Mouse (Mus musculus): ENCODE results near the gene Arhgap17. TPM values are rescaled to one million over a fixed set of nuclear protein-coding genes. Genes with fewer than 3 reads are reported as not detected.

The Arhgap17 gene
- total RNA-seq, 2 experiments from 2014 or later, result 14.9 to 17.4 TPM

DNA sequence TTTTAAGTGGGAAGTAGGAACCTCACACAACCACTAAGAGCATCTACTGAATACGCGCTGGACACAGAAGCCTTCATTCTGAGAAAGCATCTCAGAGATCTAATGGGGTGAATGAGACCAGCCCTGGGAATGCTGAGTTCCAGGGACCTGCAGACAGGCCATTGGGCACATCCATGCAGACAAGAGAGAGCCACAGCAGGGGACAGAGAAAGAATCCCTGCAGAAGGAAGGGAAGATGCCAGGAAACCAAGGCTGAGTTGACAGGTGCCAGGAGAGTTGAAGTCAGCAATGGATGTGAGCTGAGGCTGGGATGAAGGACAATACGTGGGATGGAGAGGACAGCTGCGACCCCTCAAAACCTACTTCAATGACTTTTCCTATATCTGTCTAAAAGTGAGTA lies 16.6 kb downstream of the Arhgap17 start:
- no peak for DNase-seq (ENCODE audit: extremely low spot score in 1 of 2, low spot score in 2 of 2)
- intact Hi-C loops (cut with DNase I), result no loop called here

DNA sequence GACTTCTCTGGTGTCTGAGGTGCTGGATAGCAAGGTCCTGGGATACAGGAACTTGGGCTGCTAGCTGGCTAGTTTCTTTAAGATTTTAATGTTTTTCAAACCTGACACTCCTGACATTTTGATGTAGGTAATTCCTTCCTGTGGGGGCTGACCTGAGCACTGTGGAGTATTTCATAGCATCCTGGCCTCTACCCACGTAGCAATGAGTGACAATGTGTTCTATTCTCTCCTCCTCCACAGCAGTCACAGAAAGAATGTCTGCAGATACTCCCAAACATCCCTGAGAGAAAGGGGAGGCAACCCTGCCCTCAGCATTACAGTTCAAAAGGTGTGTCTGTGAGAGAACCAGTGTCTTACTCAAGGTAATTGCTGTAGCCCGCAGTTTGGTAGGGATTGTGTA lies 19.5 kb downstream of the Arhgap17 start:
- no peak for DNase-seq (ENCODE audit: extremely low spot score in 1 of 2, low spot score in 2 of 2)
- intact Hi-C loops (cut with DNase I), result no loop called here

DNA sequence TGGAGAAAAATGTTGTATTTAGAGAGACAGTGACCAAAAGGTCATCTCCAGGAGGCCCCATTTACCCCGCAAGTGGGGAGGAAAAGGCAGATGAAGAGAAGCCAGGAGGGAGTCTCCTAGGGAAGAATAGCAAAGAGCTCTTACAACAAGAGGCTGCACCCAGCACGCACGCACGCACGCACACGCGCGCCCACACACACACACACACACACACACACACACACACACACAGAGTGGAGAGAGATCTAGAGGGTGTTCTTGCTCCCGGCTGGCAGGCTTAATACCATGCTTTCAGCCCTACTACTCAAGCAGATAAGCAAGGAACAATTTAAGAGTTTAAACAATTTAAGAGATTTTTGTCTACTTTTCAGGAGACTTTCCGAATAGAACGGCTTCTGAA lies 19.9 kb downstream of the Arhgap17 start:
- intact Hi-C loops (cut with DNase I), result no loop called here
- DNase-seq (ENCODE audit: extremely low spot score in 1 of 2, low spot score in 2 of 2), result no peak

DNA sequence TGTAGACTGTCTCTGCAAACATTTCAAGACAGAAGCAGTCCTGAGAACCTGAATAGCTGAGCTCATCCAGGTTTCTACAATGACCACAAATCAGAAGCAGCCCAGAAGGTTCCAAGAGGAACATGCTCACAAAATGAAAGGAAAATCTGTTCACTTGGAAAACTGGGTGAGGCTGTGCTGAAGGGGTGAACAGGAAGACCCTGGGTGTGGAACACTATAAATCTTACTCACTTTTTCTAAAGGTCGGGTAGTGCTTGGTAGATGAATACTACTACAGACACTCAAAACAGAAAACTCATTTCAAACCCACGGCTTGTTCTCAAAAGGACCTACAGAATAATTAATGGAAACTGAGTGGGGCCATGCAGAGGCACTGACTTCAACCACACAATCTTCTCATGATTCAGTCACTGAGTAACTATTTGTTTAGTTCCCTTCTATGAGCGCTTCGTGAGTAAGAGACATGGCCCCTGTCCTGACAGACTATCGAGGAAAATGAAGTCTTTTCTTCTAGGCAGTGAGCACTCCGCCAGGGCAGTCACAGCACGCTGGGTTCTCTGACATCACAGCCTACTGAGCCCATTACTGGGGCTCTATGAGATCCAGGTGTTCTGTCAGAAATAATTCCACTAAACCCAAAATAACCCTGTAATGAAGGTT lies 23.0 kb downstream of the Arhgap17 start:
- intact Hi-C loops (cut with DNase I), result no loop called here
- DNase-seq (ENCODE audit: extremely low spot score in 1 of 2, low spot score in 2 of 2), result no peak

DNA sequence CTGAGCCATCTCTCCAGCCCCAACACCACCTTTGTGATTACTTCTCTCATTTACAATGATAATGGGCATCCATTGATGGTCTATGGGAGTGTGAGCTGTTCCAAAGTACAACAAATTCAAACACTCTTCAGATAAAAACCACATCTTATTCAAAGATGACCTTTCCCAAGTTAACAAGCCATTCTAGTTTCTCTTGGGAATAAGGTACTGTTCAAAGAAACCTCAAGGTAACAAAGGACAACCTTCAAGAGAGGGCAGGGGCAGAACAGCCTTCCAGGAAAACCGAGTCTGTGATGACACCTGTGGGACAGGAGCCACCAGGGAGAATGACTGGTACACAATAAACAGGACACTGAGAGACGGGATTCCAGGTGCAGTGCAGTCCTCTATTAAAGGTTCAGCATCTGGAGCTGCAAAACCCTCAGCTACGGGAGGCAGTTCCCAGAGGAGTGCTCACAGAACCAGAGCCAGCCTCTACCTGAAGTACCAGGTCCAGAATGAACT lies 24.6 kb downstream of the Arhgap17 start:
- DNase-seq (ENCODE audit: extremely low spot score in 1 of 2, low spot score in 2 of 2), result no peak
- intact Hi-C loops (cut with DNase I), result no loop called here

DNA sequence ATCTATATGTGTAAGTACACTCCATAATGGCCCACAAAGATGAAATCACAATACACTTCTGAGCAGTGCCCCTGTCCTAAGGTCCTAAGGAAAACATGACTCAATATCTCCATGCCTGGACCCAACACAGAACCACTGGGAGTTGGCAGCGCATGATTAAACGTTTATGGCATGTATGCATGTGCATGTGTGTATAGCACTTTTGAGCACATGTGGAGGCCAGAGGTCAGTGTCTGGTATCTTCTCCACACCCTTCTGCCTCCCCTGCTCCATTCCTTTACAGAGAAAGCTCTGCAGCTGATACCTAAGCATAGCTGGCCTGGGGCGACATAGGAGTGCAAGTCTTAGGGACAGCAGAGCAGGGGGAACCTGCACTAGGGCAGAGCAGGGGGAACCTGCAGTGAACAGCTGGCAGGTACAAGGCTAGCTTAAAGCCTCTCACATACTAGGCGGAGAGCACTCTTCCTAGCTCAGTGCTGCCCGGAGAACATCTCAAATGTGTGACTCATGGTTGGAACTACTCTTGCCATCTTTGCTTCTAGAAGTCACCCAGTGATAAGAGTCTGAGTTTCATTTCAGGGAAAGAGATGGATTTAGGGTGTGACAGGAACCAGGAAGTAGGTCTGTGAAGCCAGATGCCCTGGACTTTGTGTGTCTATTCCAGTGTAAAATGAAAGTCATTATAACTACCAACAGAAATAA lies 25.5 kb downstream of the Arhgap17 start:
- intact Hi-C loops (cut with DNase I), result no loop called here
- DNase-seq (ENCODE audit: extremely low spot score in 1 of 2, low spot score in 2 of 2), result no peak

DNA sequence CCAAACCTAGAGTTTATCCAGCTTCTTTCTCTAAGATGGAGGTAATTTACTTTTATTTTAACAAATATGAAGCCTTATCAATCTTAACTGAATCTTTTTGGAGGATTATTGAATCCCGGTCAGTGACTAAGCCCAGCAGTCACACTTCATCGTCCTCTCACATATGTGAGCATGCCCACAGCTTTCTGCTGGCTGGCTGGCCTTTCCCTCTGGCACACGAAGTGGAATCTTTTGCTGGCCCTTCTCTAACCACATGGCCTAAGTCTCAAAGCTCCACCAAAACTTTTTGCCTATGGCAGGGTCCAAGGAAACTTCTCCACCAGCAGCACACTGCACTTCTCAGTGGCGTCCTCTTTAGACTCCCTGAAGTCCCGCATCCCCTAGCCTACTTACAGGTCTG lies 27.8 kb downstream of the Arhgap17 start:
- intact Hi-C loops (cut with DNase I), result no loop called here
- no peak for DNase-seq (ENCODE audit: extremely low spot score in 1 of 2, low spot score in 2 of 2)

DNA sequence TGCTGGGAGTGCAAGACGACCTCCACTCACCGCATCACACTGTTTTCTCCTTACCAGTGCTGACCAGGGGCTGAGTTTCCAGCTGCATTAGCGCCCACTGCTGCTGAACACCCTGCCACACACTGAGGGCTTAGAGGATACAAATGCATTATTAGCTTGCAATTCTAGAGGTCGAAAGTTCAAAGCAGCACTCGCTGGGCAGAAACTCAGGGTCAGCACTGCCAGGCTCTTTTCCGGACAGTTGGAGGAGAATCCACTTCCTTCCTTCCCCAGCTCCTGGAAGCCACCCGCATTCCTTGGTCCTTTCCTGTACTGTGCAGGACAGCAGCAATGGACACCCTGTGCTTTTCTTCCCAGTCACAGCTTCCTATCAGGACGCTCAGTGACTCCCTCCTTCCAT lies 31.4 kb downstream of the Arhgap17 start:
- intact Hi-C loops (cut with DNase I), result no loop called here

DNA sequence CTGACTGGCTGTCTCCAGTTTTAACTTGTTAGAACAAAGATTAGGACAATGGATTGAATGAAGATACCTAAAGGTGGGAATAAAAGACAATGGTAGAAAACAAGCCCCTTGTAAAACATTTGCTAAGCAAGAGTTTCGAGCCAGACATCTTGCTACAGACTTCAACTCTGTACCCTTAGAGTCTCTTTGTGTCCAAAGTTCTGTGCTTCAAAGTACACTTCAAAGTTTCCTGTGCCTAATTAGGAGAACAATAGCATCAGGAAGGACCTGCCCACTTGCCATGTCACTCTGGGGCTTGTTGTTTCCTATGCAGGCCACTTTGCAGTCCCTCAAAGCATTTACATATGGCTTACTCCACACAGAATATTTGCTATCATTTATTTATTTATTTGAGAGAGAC lies 33.4 kb downstream of the Arhgap17 start:
- intact Hi-C loops (cut with DNase I), result no loop called here
- no peak for DNase-seq (ENCODE audit: extremely low spot score in 1 of 2, low spot score in 2 of 2)

More for the DNA sequence above, 31.4 kb downstream of the Arhgap17 start:
- no peak for DNase-seq (ENCODE audit: extremely low spot score in 1 of 2, low spot score in 2 of 2)

DNA sequence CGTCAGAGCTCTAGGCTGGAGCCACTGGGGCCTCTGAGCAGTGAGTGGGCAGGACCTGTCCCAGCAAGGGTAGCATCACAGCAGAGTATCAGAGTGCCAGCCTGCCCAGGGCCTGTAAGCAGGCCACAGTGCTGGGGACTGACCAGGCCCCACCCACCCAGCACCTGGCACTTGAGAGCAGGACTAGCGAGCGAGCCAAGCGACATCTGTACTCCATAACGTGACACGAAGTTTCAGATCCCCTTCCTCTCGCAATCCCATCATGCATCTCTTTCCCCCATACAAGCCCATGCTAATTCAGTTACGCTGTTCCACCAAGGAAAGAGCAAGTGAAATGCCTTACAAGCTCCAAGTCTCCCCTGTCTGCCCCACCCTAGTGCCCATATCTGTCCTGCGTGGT lies 39.2 kb downstream of the Arhgap17 start:
- intact Hi-C loops (cut with DNase I), result no loop called here
- peak in 1 of 2 experiments; percentile 36 for DNase-seq (ENCODE audit: extremely low spot score in 1 of 2, low spot score in 2 of 2)

DNA sequence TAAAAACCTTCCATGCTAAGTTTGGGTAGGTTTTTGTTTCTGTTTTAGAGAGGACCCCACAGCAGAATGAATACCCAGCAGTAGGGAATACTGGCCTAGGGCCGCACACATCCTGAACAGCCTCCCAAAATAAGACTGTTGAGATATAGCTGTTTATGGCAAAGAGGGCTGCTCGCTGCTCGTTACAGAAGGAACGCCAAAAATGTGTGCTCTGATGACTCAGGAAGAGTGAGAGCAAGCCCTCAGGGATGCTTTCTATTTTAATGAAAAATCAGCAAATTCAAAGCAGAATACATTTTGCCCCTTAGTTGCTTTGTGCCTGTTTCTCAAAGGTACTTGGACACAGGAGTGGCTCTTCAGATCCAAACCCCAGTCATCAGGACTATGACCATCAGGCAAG lies 41.8 kb downstream of the Arhgap17 start:
- no peak for DNase-seq (ENCODE audit: extremely low spot score in 1 of 2, low spot score in 2 of 2)
- intact Hi-C loops (cut with DNase I), result loop anchor here (5.0 kb wide), 1 partner anchor 34 kb away; no protein-coding TSS in a partner anchor

DNA sequence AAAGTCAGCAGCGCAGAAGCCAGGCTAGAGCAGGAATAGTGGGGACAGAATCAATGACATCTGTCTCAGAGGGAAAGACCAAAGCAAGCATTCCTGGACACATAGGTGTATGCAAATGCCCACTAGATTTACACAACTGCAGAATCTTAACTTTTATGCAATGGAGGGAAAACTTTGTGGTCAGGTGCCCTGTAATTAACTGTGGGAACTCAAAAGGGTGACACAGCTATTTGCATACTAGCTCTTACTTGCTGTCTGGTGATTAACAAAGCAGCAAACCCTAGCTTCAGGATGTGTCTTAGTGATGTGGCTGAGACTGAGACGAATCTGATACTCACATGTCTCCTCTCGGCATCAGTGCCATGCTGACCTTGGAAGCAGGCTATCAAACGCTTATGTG lies 42.8 kb downstream of the Arhgap17 start:
- no peak for DNase-seq (ENCODE audit: extremely low spot score in 1 of 2, low spot score in 2 of 2)
- intact Hi-C loops (cut with DNase I), result loop anchor here (5.0 kb wide), 1 partner anchor 35 kb away; no protein-coding TSS in a partner anchor

DNA sequence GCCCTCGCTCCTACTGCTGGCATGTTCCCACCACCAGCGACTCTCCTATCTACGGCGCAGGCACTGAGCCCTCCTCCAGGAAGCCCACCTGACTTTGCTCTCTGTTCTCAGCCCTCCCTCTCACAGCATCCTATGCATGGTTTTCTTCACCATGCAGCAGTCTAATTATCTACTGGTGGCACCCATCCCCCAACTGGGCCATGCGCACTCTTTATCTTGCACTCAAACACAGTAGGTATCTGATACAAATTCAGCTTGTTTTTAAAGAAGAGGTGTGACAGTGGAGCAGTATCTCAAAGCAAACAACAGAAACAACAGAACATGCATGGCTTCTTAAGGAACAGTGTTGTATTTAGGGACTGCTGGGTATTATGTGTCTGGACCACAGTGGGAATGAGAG lies 43.7 kb downstream of the Arhgap17 start:
- no peak for DNase-seq (ENCODE audit: extremely low spot score in 1 of 2, low spot score in 2 of 2)
- intact Hi-C loops (cut with DNase I), result loop anchor here (5.0 kb wide), 1 partner anchor 36 kb away; no protein-coding TSS in a partner anchor

DNA sequence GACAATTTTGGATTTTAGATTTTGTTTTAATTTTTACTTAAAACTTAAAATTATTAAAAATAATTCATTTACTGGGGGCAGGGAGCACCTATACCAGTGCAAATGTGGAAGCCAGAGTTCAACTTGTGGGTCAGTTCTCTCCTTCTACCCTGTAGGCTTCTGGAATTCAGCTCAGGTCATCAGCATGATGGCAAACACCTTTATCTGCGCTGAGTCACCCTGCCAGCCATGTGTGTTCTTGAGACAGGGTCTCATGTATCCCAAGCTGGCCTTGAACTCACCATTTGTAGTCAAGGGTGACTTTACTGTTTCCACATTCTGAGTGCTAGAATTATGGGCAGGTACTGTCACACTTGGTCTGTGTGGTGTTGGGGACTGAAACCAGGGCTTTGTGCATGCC lies 45.6 kb downstream of the Arhgap17 start:
- intact Hi-C loops (cut with DNase I), result no loop called here
- DNase-seq (ENCODE audit: extremely low spot score in 1 of 2, low spot score in 2 of 2), result no peak

DNA sequence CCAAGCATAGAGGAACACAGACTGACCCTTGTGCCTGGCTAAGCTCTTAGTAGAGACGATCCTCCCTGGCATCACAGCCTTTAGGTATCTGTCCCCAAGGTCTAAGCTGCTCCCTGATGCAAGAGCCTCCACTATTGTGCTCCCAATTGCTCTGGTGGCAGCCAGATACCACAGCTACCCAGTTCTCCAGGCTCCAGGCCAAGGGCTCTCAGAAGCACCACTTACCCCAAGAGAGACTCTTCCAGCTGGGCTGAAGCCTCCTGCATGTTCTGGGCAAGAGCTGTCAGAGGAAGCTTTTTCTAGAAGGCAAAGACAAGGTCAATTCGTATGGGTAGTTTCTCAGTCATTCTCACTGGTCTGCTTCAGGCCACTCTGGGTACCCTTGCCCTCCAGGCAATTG lies 46.3 kb downstream of the Arhgap17 start:
- intact Hi-C loops (cut with DNase I), result no loop called here
- DNase-seq (ENCODE audit: extremely low spot score in 1 of 2, low spot score in 2 of 2), result no peak

DNA sequence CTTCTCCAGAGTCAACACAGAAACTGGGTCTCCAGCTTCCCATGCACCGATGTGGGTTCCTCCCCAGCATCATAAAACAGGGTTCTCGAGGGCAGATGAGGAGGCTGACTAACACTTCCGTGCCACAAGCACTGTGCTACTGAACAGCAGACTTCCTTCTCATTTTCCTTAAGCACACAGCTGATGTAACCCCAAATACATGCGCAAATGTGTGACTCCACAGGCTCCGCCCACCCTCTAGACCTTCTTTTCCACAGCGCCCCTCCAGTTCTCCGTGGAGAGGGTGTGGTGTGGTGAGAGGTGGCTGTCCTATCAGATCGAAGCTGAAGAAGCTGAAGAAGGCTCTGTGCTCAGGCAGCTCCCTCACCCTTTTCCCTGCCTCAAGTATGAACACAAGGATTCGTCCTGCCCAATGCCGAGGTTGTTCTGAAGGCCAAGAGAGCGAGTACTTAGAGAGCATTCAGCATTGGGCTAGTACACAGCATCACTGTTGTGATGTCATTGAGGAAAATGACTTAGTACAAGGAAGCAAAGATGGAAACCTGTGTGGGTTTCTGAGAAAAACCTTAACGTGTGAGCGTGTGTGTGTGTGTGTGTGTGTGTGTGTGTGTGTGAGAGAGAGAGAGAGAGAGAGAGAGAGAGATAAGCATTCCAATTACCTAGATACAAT lies 47.1 kb downstream of the Arhgap17 start:
- no peak for DNase-seq (ENCODE audit: extremely low spot score in 1 of 2, low spot score in 2 of 2)
- intact Hi-C loops (cut with DNase I), result no loop called here

DNA sequence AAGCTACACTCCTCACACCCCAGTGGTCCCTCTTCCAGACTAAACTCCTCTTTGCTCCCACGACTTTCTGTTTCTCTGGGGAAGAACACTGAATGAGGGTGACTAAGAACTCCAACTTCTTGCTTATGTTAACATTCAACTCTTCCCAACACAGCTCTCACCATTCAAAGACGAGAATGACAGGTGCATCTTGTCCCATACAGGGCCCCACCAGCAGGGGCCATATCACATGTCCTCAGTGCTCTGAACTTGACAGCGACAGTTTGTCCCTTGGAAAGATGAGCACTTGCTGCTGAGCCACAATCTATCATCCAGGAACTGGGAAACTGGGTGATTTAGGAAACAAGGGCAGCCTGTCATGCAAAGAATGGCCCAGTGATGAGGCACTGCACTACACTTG lies 57.0 kb downstream of the Arhgap17 start:
- intact Hi-C loops (cut with DNase I), result no loop called here
- DNase-seq (ENCODE audit: extremely low spot score in 1 of 2, low spot score in 2 of 2), result no peak

DNA sequence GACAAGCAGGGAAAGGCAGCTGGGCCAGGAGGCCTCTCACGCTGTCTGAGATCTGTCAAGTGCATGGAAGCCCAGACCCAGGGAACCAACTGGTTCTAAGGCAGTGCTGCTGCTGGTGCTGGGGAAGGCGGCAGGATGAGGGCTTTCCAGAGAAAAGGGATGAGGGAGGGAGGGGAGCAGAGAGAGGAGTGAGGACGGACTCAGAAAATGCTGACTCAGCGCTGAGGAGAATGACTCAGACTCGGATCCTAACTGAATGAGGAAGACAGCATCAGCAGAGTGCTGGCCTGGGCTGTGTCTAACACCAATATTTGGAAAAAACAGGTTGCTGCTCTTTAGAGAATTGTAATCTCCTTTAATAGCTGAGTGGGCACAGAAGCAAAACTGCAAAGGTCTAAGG lies 57.9 kb downstream of the Arhgap17 start:
- DNase-seq (ENCODE audit: extremely low spot score in 1 of 2, low spot score in 2 of 2), result no peak

DNA sequence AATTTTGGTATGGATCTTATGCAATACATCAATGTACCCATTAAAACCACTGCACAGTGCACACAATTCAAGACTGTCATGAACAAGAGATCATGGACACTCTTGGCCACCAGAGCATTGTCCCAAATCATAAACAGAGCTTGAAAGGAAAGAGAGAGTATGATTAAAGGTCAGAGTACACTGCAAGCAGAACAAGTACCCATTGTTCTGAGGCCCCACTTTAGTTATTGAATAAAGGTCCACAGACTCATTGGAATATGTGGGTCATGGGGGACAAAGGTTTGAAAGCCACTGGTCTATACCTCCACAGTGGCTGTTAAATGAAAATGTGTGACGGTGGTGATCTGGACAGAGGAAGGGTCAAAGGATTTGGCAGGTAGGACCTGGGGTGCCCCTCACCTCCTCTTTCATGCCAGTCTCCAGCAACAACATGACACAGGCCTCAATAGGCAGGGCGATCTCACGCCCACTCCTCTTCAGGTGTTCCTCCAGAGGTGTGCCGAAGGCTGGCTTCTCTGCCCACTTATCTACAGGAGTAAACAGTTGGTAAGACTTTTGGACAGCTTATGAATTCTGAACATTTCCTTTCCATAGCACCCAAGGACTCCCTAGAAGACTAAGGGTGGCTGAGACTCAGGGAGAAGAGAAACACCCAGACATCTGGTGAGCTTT lies 61.7 kb downstream of the Arhgap17 start:
- DNase-seq (ENCODE audit: extremely low spot score in 1 of 2, low spot score in 2 of 2), result no peak
- intact Hi-C loops (cut with DNase I), result no loop called here

More for the DNA sequence above, 57.9 kb downstream of the Arhgap17 start:
- intact Hi-C loops (cut with DNase I), result no loop called here

All from left cerebral cortex, postnatal 10 days (tissue).